Mouse (Mus musculus): ENCODE data around the gene Prf1. TPM values are rescaled to one million over a fixed set of nuclear protein-coding genes. Genes with fewer than 3 reads are reported as not detected.

The Prf1 gene
- polyA plus RNA-seq, 1 experiment from 2014 or later, result not detected

DNA sequence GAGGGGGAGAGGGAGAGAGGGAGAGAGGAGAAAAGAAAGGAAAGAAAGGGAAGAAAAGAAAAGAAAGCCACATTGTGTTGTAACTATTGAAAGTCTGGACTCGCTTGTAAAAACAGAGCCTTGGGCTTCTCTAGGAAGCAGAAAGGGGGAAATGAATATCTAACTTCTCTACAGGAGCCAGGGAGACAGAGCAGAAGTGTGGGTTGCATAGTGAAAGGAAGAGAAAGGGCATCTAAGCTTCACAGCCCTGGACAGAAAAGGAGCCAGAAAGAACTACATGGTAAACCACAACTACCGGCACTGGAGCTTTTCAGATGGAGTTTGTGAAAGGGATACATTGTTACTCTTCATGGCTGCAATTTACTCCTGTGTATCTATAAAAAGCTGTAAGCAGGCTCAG is 7.2 kb upstream of the Prf1 start:
- Histone ChIP-seq H3K4me2 (no peak overlapping the region), H3K9me3 (replicated peaks) (no peaks in the 10 kb centered on the region), H3K9ac (replicated peaks) (no peak overlapping the region), H3K27ac (replicated peaks) (no peak overlapping the region), H3K4me1 (no peaks in the 10 kb centered on the region; the same call in 1 of the 2 replicates), H3K36me3 (no peaks in the 10 kb centered on the region), H3K4me3 (replicated peaks) (no peak overlapping the region), H3K27me3 (replicated peaks) (no peaks in the 10 kb centered on the region)
- ATAC-seq (ENCODE audit: low FRiP score), result no peak
- WGBS, result 32% methylated on average over 2 of the region's 2 CpGs

DNA sequence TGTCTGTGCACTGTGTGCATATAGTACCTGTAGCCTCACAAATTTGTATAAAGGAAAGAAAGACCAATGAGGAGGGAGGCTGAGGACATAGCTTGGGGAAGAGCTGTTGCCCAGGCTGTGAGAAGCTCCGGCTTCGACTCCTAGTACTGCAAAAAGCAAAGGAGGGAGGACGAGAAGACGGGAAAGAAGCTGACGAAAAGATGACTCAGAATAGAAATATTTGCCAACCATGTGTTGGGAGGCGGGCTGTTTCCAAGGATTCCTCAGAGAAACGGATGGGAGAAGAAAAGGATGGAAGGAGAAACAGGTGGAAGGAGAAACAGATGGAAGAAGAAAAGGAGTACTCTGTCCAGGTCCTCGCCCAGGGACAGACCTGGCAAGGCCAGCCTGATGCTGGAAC is 3.4 kb upstream of the Prf1 start:
- Histone ChIP-seq H3K4me2 (no peak overlapping the region), H3K4me3 (replicated peaks) (no peak overlapping the region), H3K9ac (replicated peaks) (no peak overlapping the region), H3K4me1 (no peaks in the 10 kb centered on the region), H3K36me3 (no peaks in the 10 kb centered on the region), H3K27ac (replicated peaks) (no peak overlapping the region), H3K27me3 (replicated peaks) (no peaks in the 10 kb centered on the region), H3K9me3 (replicated peaks) (no peaks in the 10 kb centered on the region)
- 90% methylated on average over 8 of the region's 8 CpGs for WGBS
- no peak for ATAC-seq (ENCODE audit: low FRiP score)

DNA sequence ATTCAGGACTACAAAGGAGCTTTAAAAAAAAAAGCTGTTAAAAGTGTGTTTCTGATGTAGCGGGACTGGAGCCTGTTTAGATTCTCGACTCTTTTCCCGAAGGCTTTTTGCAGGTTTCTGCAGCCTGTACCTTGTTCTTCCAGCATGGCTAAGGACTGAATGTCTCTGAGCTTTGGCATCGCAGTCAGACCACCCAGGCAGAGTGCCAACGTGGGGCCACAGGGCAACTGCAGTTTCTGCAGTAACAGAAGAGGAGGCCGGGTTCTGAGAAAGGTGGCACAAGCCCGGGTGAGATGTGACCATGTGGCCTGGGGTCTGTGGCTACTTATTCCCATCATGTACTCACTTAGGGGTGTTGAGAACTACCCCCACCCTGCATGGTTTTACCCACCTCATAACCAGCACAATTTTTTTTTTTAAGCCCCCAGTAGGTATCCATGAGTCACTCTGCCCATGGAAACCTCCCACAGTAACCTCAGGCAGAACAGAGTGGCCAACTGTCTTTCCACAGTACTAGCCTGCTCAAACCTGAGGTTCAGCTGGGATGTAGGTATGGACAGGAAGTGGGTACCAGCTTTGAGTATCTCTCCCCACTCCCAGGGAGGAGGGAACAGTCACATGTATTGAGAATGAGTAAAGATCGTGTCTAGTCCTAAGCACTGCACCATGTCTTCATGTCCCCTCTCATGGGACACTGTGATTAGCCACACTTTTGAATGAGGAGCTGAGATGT is 754 bp upstream of the Prf1 start:
- no peaks in the 10 kb centered on the region for H3K4me1 ChIP-seq
- H3K27me3 ChIP-seq (replicated peaks), result no peaks in the 10 kb centered on the region
- no peak overlapping the region for H3K4me3 ChIP-seq (replicated peaks)
- WGBS, result 78% methylated on average over 8 of the region's 8 CpGs
- H3K4me2 ChIP-seq, result no peak overlapping the region
- no peak overlapping the region for H3K9ac ChIP-seq (replicated peaks)
- H3K27ac ChIP-seq (replicated peaks), result no peak overlapping the region
- ATAC-seq (ENCODE audit: low FRiP score), result no peak
- no peaks in the 10 kb centered on the region for H3K36me3 ChIP-seq
- no peaks in the 10 kb centered on the region for H3K9me3 ChIP-seq (replicated peaks)

DNA sequence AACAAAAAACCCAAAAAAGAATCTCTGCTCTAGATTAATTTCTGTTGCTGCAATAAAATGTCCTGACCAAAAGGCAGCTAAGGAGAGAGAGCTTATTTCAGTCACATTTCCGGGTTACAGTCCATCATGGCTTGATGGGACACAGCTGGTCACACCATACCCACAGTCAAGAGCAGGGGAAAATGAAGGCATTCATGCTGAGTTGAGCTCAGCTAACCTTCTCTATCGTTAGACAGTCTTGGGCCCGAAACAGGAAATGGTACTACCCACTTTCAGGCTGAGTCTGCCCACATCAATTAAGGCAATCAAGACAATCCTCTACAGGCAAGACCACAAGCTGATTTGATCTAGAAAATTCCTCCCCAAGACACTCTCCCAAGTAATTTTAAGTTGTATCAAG is 3.4 kb downstream of the Prf1 start:
- no peak overlapping the region for H3K4me2 ChIP-seq
- 83% methylated on average over 3 of the region's 3 CpGs for WGBS
- H3K27me3 ChIP-seq (replicated peaks), result no peaks in the 10 kb centered on the region
- H3K9me3 ChIP-seq (replicated peaks), result no peaks in the 10 kb centered on the region
- no peaks in the 10 kb centered on the region for H3K36me3 ChIP-seq
- no peak for ATAC-seq (ENCODE audit: low FRiP score)
- no peak overlapping the region for H3K27ac ChIP-seq (replicated peaks)
- H3K4me3 ChIP-seq (replicated peaks), result no peak overlapping the region
- H3K9ac ChIP-seq (replicated peaks), result no peak overlapping the region
- no peaks in the 10 kb centered on the region; the same call in 1 of the 2 replicates for H3K4me1 ChIP-seq

DNA sequence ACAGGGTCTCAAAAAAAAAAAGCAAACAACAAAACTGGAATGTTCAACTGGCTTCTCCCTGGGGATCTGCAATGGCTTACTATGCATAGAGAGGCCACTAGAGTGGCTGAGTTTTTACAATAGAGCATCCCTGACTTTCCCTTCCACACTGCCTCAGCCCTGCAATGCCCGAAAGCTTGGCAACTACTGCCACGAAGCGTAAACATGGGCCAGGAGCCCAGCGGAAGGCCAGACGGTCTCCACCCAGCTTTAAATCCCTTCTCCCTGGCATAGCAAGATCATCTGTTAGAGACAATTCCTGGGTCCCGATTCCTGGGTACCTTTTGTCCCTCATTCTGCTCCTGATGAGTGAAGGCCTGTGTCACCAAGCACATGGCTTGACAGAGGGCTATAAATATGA is 6.4 kb downstream of the Prf1 start:
- no peak for ATAC-seq (ENCODE audit: low FRiP score)
- H3K9me3 ChIP-seq (replicated peaks), result no peaks in the 10 kb centered on the region

DNA sequence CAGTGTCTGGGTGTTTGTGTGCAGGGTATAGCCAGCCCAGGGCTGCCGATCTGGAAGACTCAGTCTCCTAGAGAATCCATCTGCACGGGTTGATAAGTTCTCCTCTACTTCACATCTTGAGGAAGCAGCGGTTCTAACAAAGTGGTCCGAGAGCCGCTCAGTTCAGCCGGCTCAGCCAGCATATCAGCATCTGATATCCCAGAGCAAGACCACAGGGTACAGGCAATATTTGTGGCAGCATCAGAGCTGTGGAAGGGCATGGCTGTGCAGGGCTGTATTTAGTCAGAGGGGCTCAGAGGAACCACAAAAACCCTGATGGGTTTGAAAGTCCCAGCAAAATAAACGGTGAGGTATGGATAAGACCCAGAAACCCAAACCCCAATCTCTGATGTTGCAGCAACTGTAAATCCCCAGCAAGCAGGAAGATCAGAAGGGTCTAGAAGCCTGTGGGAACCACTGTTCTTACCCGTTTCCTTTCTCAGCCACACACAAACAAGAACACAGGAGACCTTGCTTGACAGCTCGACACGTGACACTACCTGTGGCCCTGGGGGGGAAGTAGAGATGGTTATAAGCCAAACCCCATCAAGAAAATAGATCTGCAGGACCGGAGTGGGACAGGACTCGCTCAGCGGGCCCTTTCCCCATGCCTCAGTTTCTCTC is 8.4 kb downstream of the Prf1 start:
- Histone ChIP-seq H3K9ac (replicated peaks) (no peak overlapping the region), H3K27ac (replicated peaks) (no peak overlapping the region), H3K4me2 (no peak overlapping the region), H3K36me3 (no peaks in the 10 kb centered on the region), H3K4me3 (replicated peaks) (no peak overlapping the region), H3K9me3 (replicated peaks) (no peaks in the 10 kb centered on the region), H3K4me1 (no peaks in the 10 kb centered on the region; the same call in 1 of the 2 replicates), H3K27me3 (replicated peaks) (no peaks in the 10 kb centered on the region)
- no peak for ATAC-seq (ENCODE audit: low FRiP score)
- 84% methylated on average over 13 of the region's 13 CpGs for WGBS

More for the DNA sequence above, 6.4 kb downstream of the Prf1 start:
- Histone ChIP-seq H3K4me3 (replicated peaks) (no peak overlapping the region), H3K27ac (replicated peaks) (no peak overlapping the region; the same call in 1 of the 2 replicates), H3K9ac (replicated peaks) (no peak overlapping the region), H3K4me1 (no peaks in the 10 kb centered on the region; the same call in 1 of the 2 replicates), H3K4me2 (no peak overlapping the region), H3K36me3 (no peaks in the 10 kb centered on the region), H3K27me3 (replicated peaks) (no peaks in the 10 kb centered on the region)
- WGBS, result 66% methylated on average over 6 of the region's 6 CpGs

DNA sequence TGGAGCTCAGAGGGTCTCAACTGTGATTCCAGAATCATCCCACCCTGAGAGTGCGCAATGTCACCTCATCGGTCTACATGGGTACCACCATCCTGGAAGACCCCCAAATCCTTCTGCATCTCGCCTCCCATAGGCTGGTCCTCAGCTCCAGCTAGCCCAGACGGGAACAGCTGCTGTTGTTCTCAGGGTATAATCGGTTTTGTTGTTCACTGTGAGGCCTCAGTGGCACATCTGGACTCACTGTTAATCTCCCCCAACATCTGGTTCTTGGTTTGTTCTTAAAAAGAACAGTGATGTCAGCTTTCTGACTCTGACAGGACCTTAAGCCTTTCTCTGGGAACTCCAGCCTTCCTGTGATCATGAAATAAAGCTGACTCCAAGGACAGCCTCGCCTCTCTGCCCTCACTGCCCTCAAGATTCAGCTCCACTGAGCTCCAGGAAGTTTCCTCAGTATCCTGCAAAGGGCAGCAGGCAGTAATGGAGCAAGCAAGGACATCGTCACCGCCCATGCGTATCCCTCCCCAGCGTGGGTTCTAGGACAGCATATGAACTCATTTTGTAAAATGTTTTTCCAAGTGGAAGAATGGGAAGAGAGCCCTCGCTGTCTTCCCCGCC is 11.2 kb downstream of the Prf1 start:
- Histone ChIP-seq H3K9me3 (replicated peaks) (no peaks in the 10 kb centered on the region), H3K4me2 (no peak overlapping the region), H3K9ac (replicated peaks) (no peak overlapping the region), H3K27me3 (replicated peaks) (no peaks in the 10 kb centered on the region), H3K4me1 (no peaks in the 10 kb centered on the region; the same call in 1 of the 2 replicates), H3K27ac (replicated peaks) (no peak overlapping the region), H3K4me3 (replicated peaks) (no peak overlapping the region), H3K36me3 (no peaks in the 10 kb centered on the region)
- no peak for ATAC-seq (ENCODE audit: low FRiP score)
- 67% methylated on average over 12 of the region's 12 CpGs for WGBS

DNA sequence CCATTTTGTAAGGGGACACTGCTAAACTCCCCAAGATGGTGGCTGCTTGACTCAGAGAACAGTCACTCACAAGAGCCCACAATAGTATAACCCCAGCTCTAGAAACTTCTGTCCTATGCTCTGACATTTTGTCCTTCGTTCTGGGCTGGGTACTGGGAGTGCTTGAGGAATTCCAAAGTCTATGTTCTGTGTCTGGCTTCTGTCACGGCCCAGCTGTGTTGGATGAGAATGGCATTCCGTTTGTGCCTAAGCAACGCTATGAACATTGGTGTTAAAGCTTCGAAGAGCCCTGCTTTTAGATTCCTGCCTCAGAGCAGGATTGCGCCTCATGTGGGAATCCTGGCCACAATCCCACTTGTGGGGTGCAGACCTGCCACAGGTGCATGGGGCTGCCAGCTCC is 14.5 kb downstream of the Prf1 start:
- 88% methylated on average over 6 of the region's 6 CpGs for WGBS
- H3K4me2 ChIP-seq, result no peak overlapping the region
- H3K36me3 ChIP-seq, result no peaks in the 10 kb centered on the region
- H3K27ac ChIP-seq (replicated peaks), result no peak overlapping the region
- no peaks in the 10 kb centered on the region for H3K9me3 ChIP-seq (replicated peaks)
- H3K27me3 ChIP-seq (replicated peaks), result no peaks in the 10 kb centered on the region
- no peak for ATAC-seq (ENCODE audit: low FRiP score)
- H3K4me3 ChIP-seq (replicated peaks), result no peak overlapping the region
- no peak overlapping the region for H3K9ac ChIP-seq (replicated peaks)
- no peaks in the 10 kb centered on the region for H3K4me1 ChIP-seq

DNA sequence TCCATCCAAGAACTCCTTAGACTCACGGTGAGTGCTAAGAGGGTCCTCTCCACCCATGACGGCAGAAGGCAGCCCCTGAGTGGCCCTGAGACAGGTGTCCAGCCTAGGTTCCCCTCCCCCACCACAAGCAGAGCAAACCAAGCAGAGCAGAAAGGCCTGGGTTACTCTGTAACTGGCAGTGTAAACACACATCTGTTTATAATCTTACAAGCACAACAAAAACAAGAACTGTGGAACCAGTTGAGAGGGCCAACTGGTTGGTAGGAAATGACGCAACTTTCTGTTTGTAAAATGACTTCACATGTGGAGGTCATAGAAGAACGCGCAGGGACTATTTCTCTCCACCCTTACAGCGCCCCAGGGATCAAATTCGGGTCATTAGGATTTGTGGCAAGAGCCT is 15.1 kb downstream of the Prf1 start:
- 57% methylated on average over 7 of the region's 7 CpGs for WGBS
- H3K4me1 ChIP-seq, result no peaks in the 10 kb centered on the region
- no peak for ATAC-seq (ENCODE audit: low FRiP score)

DNA sequence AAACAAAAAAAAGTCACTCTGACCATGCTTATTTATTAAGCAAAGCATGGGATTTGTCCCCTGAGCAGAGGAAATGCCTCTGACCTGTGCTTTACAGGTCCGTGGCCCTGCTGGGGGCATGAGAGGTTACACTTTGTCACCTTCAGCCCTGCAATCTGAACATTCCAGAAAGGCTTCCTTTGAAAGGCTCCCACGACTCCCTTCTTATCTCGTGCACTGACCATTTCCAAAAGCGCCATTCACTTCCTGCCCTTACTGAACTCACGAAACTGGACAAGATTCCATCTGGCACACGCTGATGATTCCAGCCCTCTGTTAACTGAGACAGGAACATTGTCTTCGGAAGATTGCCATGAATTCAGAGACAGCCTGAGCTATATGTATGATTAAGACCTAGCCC is 16.1 kb downstream of the Prf1 start:
- 81% methylated on average over 7 of the region's 7 CpGs for WGBS
- ATAC-seq (ENCODE audit: low FRiP score), result no peak

More for the DNA sequence above, 15.1 kb downstream of the Prf1 start:
- H3K4me2 ChIP-seq, result no peak overlapping the region
- H3K9ac ChIP-seq (replicated peaks), result no peak overlapping the region
- H3K27ac ChIP-seq (replicated peaks), result no peak overlapping the region
- no peaks in the 10 kb centered on the region for H3K9me3 ChIP-seq (replicated peaks)
- no peak overlapping the region for H3K4me3 ChIP-seq (replicated peaks)
- H3K27me3 ChIP-seq (replicated peaks), result no peaks in the 10 kb centered on the region
- no peaks in the 10 kb centered on the region for H3K36me3 ChIP-seq

DNA sequence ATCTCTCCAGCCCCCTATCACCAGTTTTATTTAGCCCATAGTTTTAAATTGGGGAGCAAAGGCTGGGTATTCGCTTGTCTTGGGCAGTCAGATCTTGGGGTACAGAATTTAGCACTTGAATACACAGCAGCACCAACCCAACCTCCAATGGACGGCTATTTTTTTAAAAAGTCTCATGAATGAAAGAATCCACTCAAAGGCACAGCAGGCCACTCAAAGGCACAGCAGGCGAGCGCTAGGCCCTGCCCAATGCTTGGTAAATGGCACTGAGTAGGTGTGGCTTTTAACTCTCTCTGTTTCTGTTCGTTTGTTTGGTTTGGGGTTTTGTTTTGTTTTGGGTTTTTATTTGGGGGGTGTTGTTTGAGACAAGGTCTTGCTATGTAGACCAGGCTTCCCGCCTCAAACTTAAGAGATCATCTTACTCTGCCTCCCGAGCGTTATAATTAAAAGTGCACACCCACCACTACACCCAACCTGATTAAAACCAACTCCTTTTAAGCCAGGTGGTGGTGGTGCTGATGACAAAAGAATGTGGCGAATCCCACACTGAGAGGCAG is 17.8 kb downstream of the Prf1 start:
- no peak for ATAC-seq (ENCODE audit: low FRiP score)
- H3K27ac ChIP-seq (replicated peaks), result no peak overlapping the region

More for the DNA sequence above, 16.1 kb downstream of the Prf1 start:
- no peaks in the 10 kb centered on the region for H3K36me3 ChIP-seq
- no peaks in the 10 kb centered on the region for H3K4me1 ChIP-seq
- H3K4me3 ChIP-seq (replicated peaks), result no peak overlapping the region
- H3K9me3 ChIP-seq (replicated peaks), result no peaks in the 10 kb centered on the region
- H3K27me3 ChIP-seq (replicated peaks), result no peaks in the 10 kb centered on the region
- H3K4me2 ChIP-seq, result no peak overlapping the region
- H3K27ac ChIP-seq (replicated peaks), result no peak overlapping the region
- no peak overlapping the region for H3K9ac ChIP-seq (replicated peaks)

More for the DNA sequence above, 17.8 kb downstream of the Prf1 start:
- Histone ChIP-seq H3K4me2 (no peak overlapping the region), H3K9ac (replicated peaks) (no peak overlapping the region), H3K27me3 (replicated peaks) (no peaks in the 10 kb centered on the region), H3K4me1 (no peaks in the 10 kb centered on the region), H3K4me3 (replicated peaks) (no peak overlapping the region), H3K9me3 (replicated peaks) (no peaks in the 10 kb centered on the region), H3K36me3 (no peaks in the 10 kb centered on the region; the same call in 1 of the 2 replicates)
- 30% methylated on average over 9 of the region's 9 CpGs for WGBS

Measured in neural tube, embryonic 15.5 days (tissue).